Mouse (Mus musculus): Measurements from ENCODE around the gene Ldhal6b.

GRCm38 (mm10) chr17:5440159-5440971, 21.8 kb upstream of the Ldhal6b start, which contains the start of gene Tmem242:
- TF ChIP-seq GATA1 (IDR thresholded peaks at IDR 0.05; ENCODE audit: borderline replicate concordance, low read length) (no peak), FLI1 (IDR thresholded peaks at IDR 0.05; ENCODE audit: low read length) (no peak)

Data from megakaryocyte, embryonic 14.5 days (primary cell).